Mouse (Mus musculus) neural tube, embryonic 11.5 days (tissue): ENCODE measurements around the gene Lrrc26. TPM values are rescaled to one million over a fixed set of nuclear protein-coding genes. Genes with fewer than 3 reads are reported as not detected.
A peak's percentile ranks its signal among the peaks of the same experiment; 100 is the strongest.

Source experiments
- ATAC-seq: fragments of 200-750 bp; cut with Nextera tagmentation; 2 replicates; pipeline ENCODE4 v1.8.0; 2017; ENCODE audit warnings: moderate number of reproducible peaks, mild to moderate bottlenecking, moderate TSS enrichment, moderate library complexity; ENCODE audit not compliant: insufficient read depth, low FRiP score, low TSS enrichment
- DNase-seq: peaks from one replicate; pipeline ENCODE4 v3.0.0-alpha.2; 2015; ENCODE audit warnings: low spot score
- H3K27ac ChIP-seq: fragments of 300-500 bp; sonication (generic); 2 replicates; pipeline ENCODE4 v1.5.1; 2014; ENCODE audit warnings: low read depth, mild to moderate bottlenecking, low read length
- H3K27me3 ChIP-seq: fragments of 300-500 bp; sonication (generic); 2 replicates; pipeline ENCODE4 v1.6.1; 2014; ENCODE audit warnings: mild to moderate bottlenecking, low read length, mixed read lengths; ENCODE audit not compliant: control insufficient read depth, insufficient read depth
- H3K36me3 ChIP-seq: fragments of 300-500 bp; sonication (generic); 2 replicates; pipeline ENCODE4 v1.6.1; 2014; ENCODE audit warnings: mild to moderate bottlenecking, low read length, moderate library complexity, mixed read lengths; ENCODE audit not compliant: control insufficient read depth, insufficient read depth
- H3K4me1 ChIP-seq: fragments of 300-500 bp; sonication (generic); 2 replicates; pipeline ENCODE4 v1.6.1; 2014; ENCODE audit warnings: low read length, mixed read lengths; ENCODE audit not compliant: control insufficient read depth, insufficient read depth
- H3K4me2 ChIP-seq: fragments of 300-500 bp; sonication (generic); 2 replicates; pipeline ENCODE4 v1.6.1; 2014; ENCODE audit warnings: low read depth, mild to moderate bottlenecking, moderate library complexity
- H3K4me3 ChIP-seq: fragments of 300-500 bp; sonication (generic); 2 replicates; pipeline ENCODE4 v1.5.1; 2014; ENCODE audit warnings: low read depth, low read length
- H3K9ac ChIP-seq: fragments of 300-500 bp; sonication (generic); 2 replicates; pipeline ENCODE4 v1.6.1; 2014; ENCODE audit warnings: mild to moderate bottlenecking, low read length
- H3K9me3 ChIP-seq: fragments of 300-500 bp; sonication (generic); 2 replicates; pipeline ENCODE4 v1.6.1; 2016; ENCODE audit warnings: low read length; ENCODE audit not compliant: control insufficient read depth
- WGBS: fragments of 180-500 bp; shearing (Covaris S2); extraction: QIAGEN DNeasy Blood & Tissue Kit; methylation state at CpG from one replicate; pipeline ENCODE4 v1.1.7; 2014; 5-methylcytosine and 5-hydroxymethylcytosine counted together
- polyA plus RNA-seq: library from polyadenylated mRNA; unstranded; fragments of >200 nt; fragmentation: Nextera tagmentation; extraction: Ambion mirVana; gene quantifications from 2 replicates; pipeline ENCODE4 v1.2.1, GENCODE M21; 2014

Lrrc26 gene
- polyA plus RNA-seq, 1 experiment from 2014 or later: not detected

DNA sequence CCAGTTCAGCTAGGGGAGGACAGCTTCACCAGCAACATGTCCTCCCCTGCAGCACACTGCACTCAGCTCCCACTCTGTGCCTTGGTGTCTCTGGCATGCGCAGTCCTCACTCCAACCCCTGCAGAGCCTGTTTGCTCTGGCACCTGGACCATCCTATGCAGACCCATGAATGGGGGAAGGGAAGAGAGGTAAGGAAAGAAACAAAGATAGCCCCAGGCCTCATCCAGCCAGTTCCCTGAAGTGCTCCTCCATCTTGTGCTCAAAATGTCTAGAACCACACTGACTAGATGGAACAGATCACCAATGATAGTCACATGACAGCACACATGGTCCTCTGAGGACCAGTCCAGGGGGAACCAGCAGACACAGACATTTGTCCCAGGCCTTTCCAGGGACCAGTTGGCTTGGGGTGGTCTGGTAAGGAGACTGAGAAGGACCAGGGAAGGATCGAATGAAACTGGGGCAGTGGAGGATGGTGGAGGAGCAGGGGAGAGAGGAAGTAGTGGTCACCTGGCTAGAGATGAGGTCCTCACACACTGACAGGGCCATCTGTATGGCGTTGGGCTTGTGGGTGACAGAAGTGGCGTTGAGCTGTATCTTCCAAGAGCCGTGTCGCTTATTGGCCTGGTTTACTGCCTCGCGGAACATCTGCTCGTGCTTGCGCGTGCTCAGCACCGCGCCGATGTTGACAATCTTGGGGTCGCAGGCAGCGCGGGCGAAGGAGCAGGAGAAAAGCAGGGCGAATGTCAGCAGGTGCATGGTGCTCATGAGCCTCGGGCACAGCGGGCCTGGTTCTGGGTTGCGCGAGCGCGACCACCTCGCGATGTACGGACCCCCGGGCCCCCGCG is 28.6 kb downstream of the Lrrc26 start:
- ATAC-seq (no peak), DNase-seq (no peak)
- Histone ChIP-seq H3K4me1 (no peaks in the 10 kb centered on the region), H3K27ac (no peak overlapping the region), H3K4me2 (peak overlapping the region; percentile 54), H3K9me3 (no peaks in the 10 kb centered on the region), H3K9ac (peak overlapping the region; percentile 39; the same call in 1 of the 2 replicates), H3K4me3 (peak overlapping the region; percentile 39), H3K27me3 (peaks cover 32% of the 10 kb centered on the region), H3K36me3 (no peaks in the 10 kb centered on the region)
- 3% methylated on average over 31 of the region's 31 CpGs for WGBS

DNA sequence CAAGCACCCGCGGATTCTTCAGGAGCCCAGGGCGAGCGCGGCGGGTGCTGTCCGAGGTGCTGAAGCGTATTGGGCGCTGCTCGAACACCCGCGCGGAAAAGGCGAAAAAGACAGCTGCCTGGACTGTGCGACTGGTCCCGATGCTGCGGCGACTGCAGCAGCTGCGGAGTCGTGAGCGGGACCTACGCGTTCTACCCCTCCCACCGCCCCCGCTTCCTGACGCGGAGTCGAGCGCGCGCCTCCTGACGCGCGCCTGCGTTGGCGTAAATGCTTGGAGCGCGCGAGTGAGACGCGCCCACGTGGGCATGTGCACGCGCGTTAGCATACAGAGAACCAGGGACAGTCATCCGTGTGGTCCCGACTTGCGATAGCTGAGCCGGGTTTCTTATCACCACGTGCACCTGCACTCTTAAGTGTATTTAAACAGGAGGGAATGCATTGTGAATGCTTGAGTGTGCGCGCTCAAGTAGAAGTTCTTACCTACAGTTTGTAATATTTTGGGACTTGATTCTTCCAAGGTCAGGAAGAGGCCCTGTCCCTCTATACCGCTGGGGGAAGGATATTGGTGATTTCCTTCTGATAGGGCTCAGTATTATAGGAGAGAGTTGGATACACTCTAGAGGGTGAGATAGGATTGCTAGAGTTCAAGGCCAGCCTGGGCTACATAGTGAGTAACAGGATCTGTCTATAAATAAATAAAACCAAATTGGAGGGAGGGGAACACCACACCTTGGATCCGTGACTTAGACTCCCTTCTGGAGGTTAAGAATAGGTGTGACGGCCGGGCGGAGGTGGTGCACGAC is 29.5 kb downstream of the Lrrc26 start, which contains the start of gene Grin1:
Gene Grin1 (minus strand): TSS at position 217 of the 803 bp plus-strand sequence.
- H3K27me3 ChIP-seq: peaks cover 27% of the 10 kb centered on the region
- no peaks in the 10 kb centered on the region for H3K9me3 ChIP-seq
- ATAC-seq (no peak), DNase-seq (peak; percentile 72)
- H3K27ac ChIP-seq: no peak within 1 kb of the TSS
- H3K4me2 ChIP-seq: peak within 1 kb of the TSS; percentile 54
- no peaks in the 10 kb centered on the region for H3K36me3 ChIP-seq
- WGBS: 11% methylated on average over 53 of the region's 58 CpGs
- H3K9ac ChIP-seq: peak within 1 kb of the TSS; percentile 39; the same call in 1 of the 2 replicates
- H3K4me3 ChIP-seq: peak within 1 kb of the TSS; percentile 39
- H3K4me1 ChIP-seq: no peaks in the 10 kb centered on the region

DNA sequence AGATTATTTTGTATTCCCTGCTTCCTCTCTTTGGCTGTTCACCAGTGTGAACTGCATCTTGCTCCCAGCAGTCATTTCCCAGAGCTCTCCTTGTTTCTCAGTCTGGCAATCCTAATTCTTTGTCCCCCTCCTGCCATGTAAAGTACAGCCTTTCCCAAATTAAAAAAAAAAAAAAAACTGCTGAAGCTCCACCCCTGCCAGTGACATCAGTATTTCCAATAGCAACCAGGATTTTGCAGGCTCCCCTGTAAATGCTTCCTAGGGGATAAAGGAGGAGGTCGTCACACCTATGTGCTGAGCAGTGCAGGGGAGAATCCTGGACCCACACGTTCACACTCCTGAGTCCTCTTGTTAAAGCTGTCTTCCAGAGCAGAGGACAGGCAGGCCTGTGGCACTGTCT is 30.4 kb downstream of the Lrrc26 start:
- Histone ChIP-seq H3K36me3 (no peaks in the 10 kb centered on the region), H3K9ac (no peak overlapping the region), H3K27ac (no peak overlapping the region), H3K4me3 (no peak overlapping the region), H3K4me2 (no peak overlapping the region), H3K9me3 (no peaks in the 10 kb centered on the region), H3K27me3 (peaks cover 25% of the 10 kb centered on the region), H3K4me1 (no peaks in the 10 kb centered on the region)
- no peak for DNase-seq
- no peak for ATAC-seq
- WGBS: 40% methylated on average over 2 of the region's 2 CpGs

DNA sequence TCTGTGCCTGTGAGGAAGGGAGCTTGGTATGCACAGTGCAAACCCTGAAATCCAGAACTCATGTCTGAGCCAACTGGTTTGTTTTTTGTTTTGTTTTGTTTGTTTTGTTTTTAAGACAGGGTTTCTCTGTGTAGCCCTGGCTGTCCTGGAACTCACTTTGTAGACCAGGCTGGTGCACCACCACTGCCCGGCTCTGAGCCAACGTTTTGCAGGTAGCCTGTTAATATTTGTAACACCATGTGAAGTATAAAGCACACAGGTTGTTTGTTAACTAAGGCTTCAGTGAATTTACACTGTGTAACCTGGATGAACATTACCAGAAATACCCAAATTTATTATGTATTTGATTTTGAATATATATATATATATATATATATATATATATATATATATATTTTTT is 36.3 kb downstream of the Lrrc26 start:
- H3K4me3 ChIP-seq: no peak overlapping the region
- 79% methylated on average over 2 of the region's 2 CpGs for WGBS
- ATAC-seq: no peak

DNA sequence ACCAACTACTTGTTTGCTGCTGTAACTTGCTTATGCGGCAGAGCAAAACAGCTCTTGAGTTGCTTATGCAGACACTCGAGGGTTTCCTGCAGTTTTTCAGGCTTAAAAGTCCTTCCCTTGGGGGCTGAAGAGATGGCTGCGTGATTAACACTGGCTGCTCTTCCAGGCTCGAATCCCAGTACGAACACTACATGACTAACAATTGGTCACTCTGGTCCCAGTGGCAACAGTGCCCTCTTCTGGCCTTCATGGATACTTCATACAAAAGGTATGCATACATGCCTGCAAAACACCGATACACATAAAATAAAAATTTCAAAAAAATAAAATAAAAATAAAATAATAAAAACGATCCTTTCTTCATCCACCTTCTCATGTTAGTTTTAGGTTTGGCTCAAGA is 38.7 kb downstream of the Lrrc26 start:
- H3K36me3 ChIP-seq: no peaks in the 10 kb centered on the region
- no peak for DNase-seq
- peaks cover 7% of the 10 kb centered on the region for H3K4me1 ChIP-seq
- H3K9ac ChIP-seq: no peak overlapping the region
- no peak for ATAC-seq
- no peaks in the 10 kb centered on the region for H3K9me3 ChIP-seq
- H3K27ac ChIP-seq: no peak overlapping the region
- no peak overlapping the region for H3K4me2 ChIP-seq
- H3K4me3 ChIP-seq: no peak overlapping the region
- 35% methylated on average over 7 of the region's 7 CpGs for WGBS
- H3K27me3 ChIP-seq: no peaks in the 10 kb centered on the region

More for the DNA sequence above, 36.3 kb downstream of the Lrrc26 start:
- no peaks in the 10 kb centered on the region for H3K9me3 ChIP-seq
- H3K4me1 ChIP-seq: no peaks in the 10 kb centered on the region
- H3K4me2 ChIP-seq: no peak overlapping the region
- no peak overlapping the region for H3K27ac ChIP-seq
- H3K27me3 ChIP-seq: no peaks in the 10 kb centered on the region
- H3K9ac ChIP-seq: no peak overlapping the region
- no peak for DNase-seq
- no peaks in the 10 kb centered on the region for H3K36me3 ChIP-seq

DNA sequence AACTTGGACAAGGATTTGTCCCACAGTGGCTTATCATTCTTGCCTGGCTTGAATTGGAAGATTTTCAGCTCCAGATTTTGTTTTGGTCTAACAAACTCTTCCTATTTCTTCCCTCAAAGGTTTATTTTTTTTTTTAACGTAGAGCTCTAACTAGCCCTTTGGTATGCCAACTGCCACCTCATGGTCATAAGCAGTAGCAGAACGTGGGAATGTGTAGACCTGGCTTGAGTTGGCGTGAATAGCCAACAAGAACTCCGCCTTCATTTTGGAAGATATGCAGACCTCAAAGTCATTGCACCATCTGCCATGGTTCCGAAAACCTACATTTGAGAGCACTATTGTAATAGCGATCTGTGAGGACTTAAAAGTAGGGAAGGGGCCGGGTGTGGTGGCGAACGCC is 41.8 kb downstream of the Lrrc26 start:
- 64% methylated on average over 9 of the region's 9 CpGs for WGBS
- Histone ChIP-seq H3K27ac (no peak overlapping the region), H3K9me3 (no peaks in the 10 kb centered on the region), H3K4me1 (peaks cover 8% of the 10 kb centered on the region), H3K27me3 (no peaks in the 10 kb centered on the region), H3K9ac (peak overlapping the region; percentile 92), H3K36me3 (peaks cover 5% of the 10 kb centered on the region), H3K4me2 (peak overlapping the region; percentile 61), H3K4me3 (peak overlapping the region; percentile 89)
- DNase-seq (no peak), ATAC-seq (no peak)

DNA sequence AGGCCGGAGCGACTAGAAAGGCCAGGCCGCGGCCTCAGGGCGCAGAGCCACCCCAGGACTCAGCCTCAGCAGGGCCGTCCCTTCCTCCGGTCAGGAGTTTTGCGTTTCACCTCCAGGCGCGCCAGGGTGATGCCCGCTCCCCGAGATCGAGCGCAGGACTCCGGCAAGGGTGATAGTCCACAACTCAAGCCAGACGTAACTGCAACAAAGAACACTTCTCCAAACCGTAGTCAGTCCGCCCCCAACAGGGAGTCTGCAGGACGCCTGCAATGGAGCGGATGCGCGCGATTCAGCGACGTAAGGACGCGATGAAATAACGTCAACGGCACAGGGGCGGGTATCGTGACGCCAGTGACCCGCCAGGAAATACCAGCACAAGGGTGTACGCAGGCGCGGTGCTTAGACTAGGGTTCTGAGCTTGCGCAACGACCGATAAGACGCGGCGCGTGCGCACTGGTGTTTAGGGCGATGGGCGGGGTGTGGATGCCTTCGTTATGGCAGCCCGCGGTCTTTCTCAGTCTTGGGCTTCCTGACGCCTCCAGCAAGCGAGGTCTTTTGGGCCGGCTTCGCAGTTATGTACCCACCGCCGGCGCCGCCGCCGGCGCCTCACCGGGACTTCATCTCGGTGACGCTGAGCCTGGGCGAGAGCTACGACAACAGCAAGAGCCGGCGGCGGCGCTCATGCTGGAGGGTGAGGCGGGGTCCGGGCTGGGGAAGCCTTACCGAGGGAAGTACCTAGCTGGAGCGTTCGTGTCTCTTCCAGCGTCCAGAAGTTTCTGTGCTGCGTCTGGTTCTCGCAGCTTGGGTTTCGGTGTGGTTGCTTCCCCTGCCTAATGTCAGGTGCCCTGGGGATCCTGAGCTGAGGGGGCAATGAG is 42.8 kb downstream of the Lrrc26 start, which contains the start of gene Man1b1:
Gene Man1b1 (plus strand): TSS at position 53 of the 875 bp plus-strand sequence.
- no peaks in the 10 kb centered on the region for H3K27me3 ChIP-seq
- ATAC-seq (peak; percentile 95), DNase-seq (peak; percentile 100)
- H3K36me3 ChIP-seq: peaks cover 5% of the 10 kb centered on the region
- peak within 1 kb of the TSS; percentile 76 for H3K27ac ChIP-seq
- H3K4me3 ChIP-seq: peak within 1 kb of the TSS; percentile 89
- H3K9ac ChIP-seq: peak within 1 kb of the TSS; percentile 92
- H3K9me3 ChIP-seq: no peaks in the 10 kb centered on the region
- peaks cover 8% of the 10 kb centered on the region for H3K4me1 ChIP-seq
- H3K4me2 ChIP-seq: peak within 1 kb of the TSS; percentile 76
- WGBS: under 1% methylated on average over 78 of the region's 78 CpGs

DNA sequence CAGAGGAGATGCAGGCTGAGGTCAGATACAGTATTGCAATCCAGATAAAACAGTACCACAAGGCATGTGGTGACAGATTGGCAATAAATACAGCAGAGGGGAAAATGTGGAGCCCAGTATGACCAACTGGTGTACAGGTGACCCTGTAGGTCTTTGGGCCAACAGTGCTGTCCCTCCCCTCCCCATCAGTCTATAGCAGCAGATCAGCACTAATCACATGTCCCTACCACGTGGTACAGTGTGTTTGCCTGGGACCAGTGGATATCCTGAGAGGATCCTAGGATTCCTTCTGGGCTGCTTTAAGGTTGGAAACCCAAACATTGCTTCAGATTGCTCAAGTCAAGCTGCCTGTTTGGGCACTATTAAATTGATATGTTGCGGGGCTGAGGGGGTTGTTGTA is 43.9 kb downstream of the Lrrc26 start:
- peaks cover 9% of the 10 kb centered on the region for H3K36me3 ChIP-seq
- peak overlapping the region; percentile 89 for H3K4me3 ChIP-seq
- ATAC-seq (no peak), DNase-seq (no peak)
- WGBS: 83% methylated on average over 2 of the region's 2 CpGs
- H3K27me3 ChIP-seq: no peaks in the 10 kb centered on the region
- H3K4me1 ChIP-seq: peaks cover 8% of the 10 kb centered on the region
- H3K9ac ChIP-seq: peak overlapping the region; percentile 69
- no peaks in the 10 kb centered on the region for H3K9me3 ChIP-seq
- no peak overlapping the region for H3K27ac ChIP-seq
- peak overlapping the region; percentile 76 for H3K4me2 ChIP-seq
